Mouse (Mus musculus) olfactory bulb, adult 2 months (tissue): Measurements from ENCODE around the gene Kifc1.

Experiments
- CTCF ChIP-seq: fragments of 200-500 bp; IDR thresholded peaks from 2 replicates; pipeline ENCODE4 v1.5.1; 2012; ENCODE audit warnings: low read depth, mild to moderate bottlenecking, low read length, moderate library complexity; ENCODE audit not compliant: insufficient read depth
- POLR2A ChIP-seq: fragments of 200-500 bp; IDR thresholded peaks from 2 replicates; pipeline ENCODE4 v1.6.1; 2012; ENCODE audit warnings: mild to moderate bottlenecking, low read depth, low read length, moderate library complexity; ENCODE audit not compliant: insufficient read depth

GRCm38 (mm10) chr17:33921361-33921760 is 30.9 kb upstream of the Kifc1 start:
- TF ChIP-seq CTCF (no peak), POLR2A (no peak)
